Mouse (Mus musculus): ENCODE results near the gene Icmt.

Gene Icmt

GRCm38 (mm10) chr4:152300375-152300774 lies 3.3 kb downstream of the Icmt start:
- no peak for DNase-seq (ENCODE audit: low read depth in 2 of 2, low spot score in 2 of 2)

- no peak for DNase-seq (ENCODE audit: low read depth in 2 of 2, low spot score in 2 of 2)
Observed at GRCm38 (mm10) chr4:152302012-152302411, 5.0 kb downstream of the Icmt start.

GRCm38 (mm10) chr4:152303172-152303571 lies 6.1 kb downstream of the Icmt start:
- DNase-seq (ENCODE audit: low read depth in 2 of 2, low spot score in 2 of 2), result no peak

GRCm38 (mm10) chr4:152304685-152305084 lies 7.7 kb downstream of the Icmt start:
- DNase-seq (ENCODE audit: low read depth in 2 of 2, low spot score in 2 of 2), result no peak

- DNase-seq (ENCODE audit: low read depth in 2 of 2, low spot score in 2 of 2), result no peak
Observed at GRCm38 (mm10) chr4:152305991-152306390, 9.0 kb downstream of the Icmt start.

- DNase-seq (ENCODE audit: low read depth in 2 of 2, low spot score in 2 of 2), result no peak
Observed at GRCm38 (mm10) chr4:152307542-152307941, 10.5 kb downstream of the Icmt start.

GRCm38 (mm10) chr4:152312186-152312585 lies 15.2 kb downstream of the Icmt start:
- DNase-seq (ENCODE audit: low read depth in 2 of 2, low spot score in 2 of 2), result no peak

- no peak for DNase-seq (ENCODE audit: low read depth in 2 of 2, low spot score in 2 of 2)
Observed at GRCm38 (mm10) chr4:152313211-152313632, 16.2 kb downstream of the Icmt start.

GRCm38 (mm10) chr4:152313934-152314333 lies 16.9 kb downstream of the Icmt start:
- DNase-seq (ENCODE audit: low read depth in 2 of 2, low spot score in 2 of 2), result peak in 1 of 2 experiments; percentile 20

GRCm38 (mm10) chr4:152315498-152316213 lies 18.6 kb downstream of the Icmt start:
- DNase-seq (ENCODE audit: low read depth in 2 of 2, low spot score in 2 of 2), result no peak

- DNase-seq (ENCODE audit: low read depth in 2 of 2, low spot score in 2 of 2), result no peak
Observed at GRCm38 (mm10) chr4:152317631-152318033, 20.6 kb downstream of the Icmt start.

- DNase-seq (ENCODE audit: low read depth in 2 of 2, low spot score in 2 of 2), result peak; percentile 30 to 55
Observed at GRCm38 (mm10) chr4:152318517-152319234, 21.6 kb downstream of the Icmt start, which contains the start of gene Rnf207. TSS of gene Rnf207 (minus strand) at chr4:152318993.

GRCm38 (mm10) chr4:152321464-152321863 lies 24.4 kb downstream of the Icmt start:
- DNase-seq (ENCODE audit: low read depth in 2 of 2, low spot score in 2 of 2), result no peak

- no peak for DNase-seq (ENCODE audit: low read depth in 2 of 2, low spot score in 2 of 2)
Observed at GRCm38 (mm10) chr4:152324641-152325562, 27.9 kb downstream of the Icmt start.

GRCm38 (mm10) chr4:152325574-152326411 lies 28.8 kb downstream of the Icmt start, which contains the start of gene Rpl22:
TSS of gene Rpl22 (plus strand) at chr4:152325742.
- peak; percentile 91 to 93 for DNase-seq (ENCODE audit: low read depth in 2 of 2, low spot score in 2 of 2)

- no peak for DNase-seq (ENCODE audit: low read depth in 2 of 2, low spot score in 2 of 2)
Observed at GRCm38 (mm10) chr4:152326543-152326942, 29.5 kb downstream of the Icmt start.

- peak in 1 of 2 experiments; percentile 43 for DNase-seq (ENCODE audit: low read depth in 2 of 2, low spot score in 2 of 2)
Observed at GRCm38 (mm10) chr4:152328691-152329090, 31.7 kb downstream of the Icmt start.

GRCm38 (mm10) chr4:152332952-152333351 lies 35.9 kb downstream of the Icmt start:
- DNase-seq (ENCODE audit: low read depth in 2 of 2, low spot score in 2 of 2), result peak in 1 of 2 experiments; percentile 39

GRCm38 (mm10) chr4:152333587-152333986 lies 36.6 kb downstream of the Icmt start:
- no peak for DNase-seq (ENCODE audit: low read depth in 2 of 2, low spot score in 2 of 2)

GRCm38 (mm10) chr4:152337772-152338171 lies 40.7 kb downstream of the Icmt start:
- DNase-seq (ENCODE audit: low read depth in 2 of 2, low spot score in 2 of 2), result no peak

Data from CD8-positive naive resting alpha-beta T cell, adult 2 months (primary cell).